In the genomic region with DNA sequence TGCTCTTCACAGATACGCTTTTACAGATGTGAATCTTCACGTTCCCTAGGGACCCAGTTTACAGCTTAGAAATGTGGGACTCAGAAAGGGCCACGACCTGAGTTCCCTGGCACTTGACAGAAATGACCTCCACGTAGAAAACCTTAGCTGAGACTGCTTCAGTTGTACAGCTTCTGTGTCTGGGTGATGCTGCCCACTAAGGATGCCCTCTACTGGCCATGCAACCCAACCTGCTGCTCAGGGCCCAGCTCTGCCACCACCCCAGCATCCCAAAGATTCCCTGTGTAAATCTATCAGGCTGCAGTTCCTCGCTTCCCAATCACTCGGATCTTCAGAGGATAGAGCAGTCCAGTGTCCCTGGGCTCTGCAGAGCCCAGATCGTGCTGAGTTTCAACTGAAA, we compare ENCODE assay signal across 9 mouse cellular contexts.
DNase-seq lines count a peak whose midpoint lies in the region; ATAC-seq and TF ChIP-seq lines count a peak whose summit lies in the region.
"Had no signal": no experiment of that assay in that cellular context is flagged by ENCODE, and none has a peak within 500 bp of the region (broad histone marks: within the 10 kb centered on the region; RNA-seq: fewer than 3 reads in every experiment).

No protein-coding gene starts in this region.

- H3K36me3 ChIP-seq in forebrain, embryonic 14.5 days (ENCODE audit: control insufficient read depth, insufficient read depth, low read length) = no peaks in the 10 kb centered on the region
- H3K36me3 ChIP-seq in forebrain, embryonic 16.5 days (ENCODE audit: control insufficient read depth, insufficient read depth) = no peaks in the 10 kb centered on the region
- H3K36me3 ChIP-seq in liver, embryonic 14.5 days (replicated peaks; ENCODE audit: control insufficient read depth, insufficient read depth, low read depth) = no peaks in the 10 kb centered on the region
- H3K36me3 ChIP-seq in liver, embryonic 12.5 days = no peaks in the 10 kb centered on the region

- H3K4me1 ChIP-seq in forebrain, embryonic 14.5 days (ENCODE audit: control insufficient read depth, insufficient read depth, low read length) = no peaks in the 10 kb centered on the region
- H3K4me1 ChIP-seq in forebrain, embryonic 16.5 days (replicated peaks; ENCODE audit: control insufficient read depth, insufficient read depth, low read length) = peaks cover 9% of the 10 kb centered on the region; the same call in 1 of the 2 replicates
- no peaks in the 10 kb centered on the region for H3K4me1 ChIP-seq in liver, embryonic 14.5 days (replicated peaks; ENCODE audit: control insufficient read depth in 2 of 2, insufficient read depth in 2 of 2, low read length in 1 of 2)
- H3K4me1 ChIP-seq in liver, embryonic 12.5 days = no peaks in the 10 kb centered on the region

- ATAC-seq in forebrain, embryonic 14.5 days = no peak
- no peak for ATAC-seq in forebrain, embryonic 16.5 days
- no peak for ATAC-seq in liver, embryonic 14.5 days (ENCODE audit: insufficient read depth)
- no peak for ATAC-seq in liver, embryonic 12.5 days

- peak; percentile 39 for TF ChIP-seq CTCF in liver, embryonic 14.5 days (IDR thresholded peaks at IDR 0.05; ENCODE audit: low read depth)

- no peak overlapping the region for H3K4me2 ChIP-seq in forebrain, embryonic 14.5 days (ENCODE audit: low read length)
- H3K4me2 ChIP-seq in forebrain, embryonic 16.5 days (ENCODE audit: low read length) = no peak overlapping the region
- no peak overlapping the region for H3K4me2 ChIP-seq in liver, embryonic 14.5 days (ENCODE audit: low read depth)
- H3K4me2 ChIP-seq in liver, embryonic 12.5 days = no peak overlapping the region

- WGBS in forebrain, embryonic 14.5 days = 76% methylated on average over 7 of the region's 7 CpGs
- WGBS in forebrain, embryonic 16.5 days = 69% methylated on average over 7 of the region's 7 CpGs
- 52% methylated on average over 7 of the region's 7 CpGs for WGBS in liver, embryonic 14.5 days (ENCODE audit: insufficient replicate concordance)
- WGBS in liver, embryonic 12.5 days (ENCODE audit: insufficient replicate concordance) = 55% methylated on average over 7 of the region's 7 CpGs

- H3K27ac ChIP-seq in forebrain, embryonic 14.5 days (ENCODE audit: low read depth, low read length) = no peak overlapping the region
- H3K27ac ChIP-seq in forebrain, embryonic 16.5 days (ENCODE audit: low read length) = no peak overlapping the region
- no peak overlapping the region for H3K27ac ChIP-seq in liver, embryonic 14.5 days
- H3K27ac ChIP-seq in liver, embryonic 12.5 days = no peak overlapping the region

- no peak for TF ChIP-seq EP300 in liver, embryonic 14.5 days (IDR thresholded peaks at IDR 0.05; ENCODE audit: low read depth)

- no peak overlapping the region for H3K4me3 ChIP-seq in forebrain, embryonic 14.5 days (ENCODE audit: low read depth, low read length)
- H3K4me3 ChIP-seq in forebrain, embryonic 16.5 days (replicated peaks; ENCODE audit: low read length) = no peak overlapping the region
- H3K4me3 ChIP-seq in liver, embryonic 14.5 days (ENCODE audit: insufficient read depth in 1 of 2, low read depth in 2 of 2, low read length in 2 of 2) = no peak overlapping the region
- H3K4me3 ChIP-seq in liver, embryonic 12.5 days = no peak overlapping the region

- H3K27me3 ChIP-seq in forebrain, embryonic 14.5 days (replicated peaks; ENCODE audit: control insufficient read depth, insufficient read depth, low read length) = no peaks in the 10 kb centered on the region
- H3K27me3 ChIP-seq in forebrain, embryonic 16.5 days (replicated peaks; ENCODE audit: control insufficient read depth, insufficient read depth, low read length) = no peaks in the 10 kb centered on the region
- no peaks in the 10 kb centered on the region for H3K27me3 ChIP-seq in liver, embryonic 14.5 days (ENCODE audit: control insufficient read depth, insufficient read depth, low read length)
- no peaks in the 10 kb centered on the region for H3K27me3 ChIP-seq in liver, embryonic 12.5 days (replicated peaks)

- H3K9ac ChIP-seq in forebrain, embryonic 14.5 days (ENCODE audit: low read length) = no peak overlapping the region
- H3K9ac ChIP-seq in forebrain, embryonic 16.5 days (replicated peaks; ENCODE audit: low read depth, low read length) = no peak overlapping the region
- H3K9ac ChIP-seq in liver, embryonic 14.5 days (replicated peaks) = no peak overlapping the region
- H3K9ac ChIP-seq in liver, embryonic 12.5 days = no peak overlapping the region

- peak; percentile 46 for DNase-seq in forebrain, embryonic 14.5 days (ENCODE audit: low spot score)
- no peak for DNase-seq in liver, embryonic 14.5 days (ENCODE audit: low read depth in 3 of 3, low spot score in 3 of 3)
- DNase-seq in brain, adult 2 months (ENCODE audit: low read depth, low spot score) = peak; percentile 58
- DNase-seq in lung, postnatal 10 days = peak; percentile 35
- no peak for DNase-seq in urinary bladder, postnatal 14 days (ENCODE audit: low spot score)
- DNase-seq in layer of hippocampus, adult 8-10 months (ENCODE audit: low spot score in 2 of 2) = no peak
- DNase-seq: gastrocnemius, postnatal 25 days had no signal

- no peaks in the 10 kb centered on the region for H3K9me3 ChIP-seq in forebrain, embryonic 14.5 days (replicated peaks; ENCODE audit: control insufficient read depth, low read length)
- H3K9me3 ChIP-seq in forebrain, embryonic 16.5 days (ENCODE audit: control insufficient read depth, low read length) = no peaks in the 10 kb centered on the region
- H3K9me3 ChIP-seq in liver, embryonic 14.5 days (ENCODE audit: control insufficient read depth, low read length) = no peaks in the 10 kb centered on the region
- no peaks in the 10 kb centered on the region for H3K9me3 ChIP-seq in liver, embryonic 12.5 days (replicated peaks)

Comparison
In these comparisons a context has a peak if more than half of its experiments do, and no peak if none do; other contexts are left out.
1. DNase-seq: peak in forebrain, embryonic 14.5 days (single experiment), brain, adult 2 months (single experiment) and lung, postnatal 10 days (single experiment); none in liver, embryonic 14.5 days (0 of 3), urinary bladder, postnatal 14 days (single experiment) and layer of hippocampus, adult 8-10 months (0 of 2).